Mouse (Mus musculus): ENCODE measurements around the gene Ada.
A peak's percentile ranks its signal among the peaks of the same experiment; 100 is the strongest.

The Ada gene

GRCm38 (mm10) chr2:163749647-163750611, at the start of gene Ada:
TSS of gene Ada (minus strand) at chr2:163750239.
- DNase-seq (ENCODE audit: low spot score), result no peak

- DNase-seq (ENCODE audit: low spot score), result peak; percentile 92
These were observed 48.4 kb upstream of the Ada start for GRCm38 (mm10) chr2:163798411-163798810.

GRCm38 (mm10) chr2:163788484-163788883, 38.4 kb upstream of the Ada start:
- DNase-seq (ENCODE audit: low spot score), result peak; percentile 93

- peak; percentile 89 for DNase-seq (ENCODE audit: low spot score)
These were observed 37.7 kb upstream of the Ada start for GRCm38 (mm10) chr2:163787709-163788108.

GRCm38 (mm10) chr2:163787086-163787485, 37.0 kb upstream of the Ada start:
- no peak for DNase-seq (ENCODE audit: low spot score)

GRCm38 (mm10) chr2:163783901-163784300, 33.9 kb upstream of the Ada start:
- DNase-seq (ENCODE audit: low spot score), result no peak

GRCm38 (mm10) chr2:163783368-163783767, 33.3 kb upstream of the Ada start:
- DNase-seq (ENCODE audit: low spot score), result no peak

GRCm38 (mm10) chr2:163778896-163779295, 28.9 kb upstream of the Ada start:
- DNase-seq (ENCODE audit: low spot score), result no peak

GRCm38 (mm10) chr2:163777061-163777460, 27.0 kb upstream of the Ada start:
- DNase-seq (ENCODE audit: low spot score), result no peak

- no peak for DNase-seq (ENCODE audit: low spot score)
These were observed 26.6 kb upstream of the Ada start for GRCm38 (mm10) chr2:163776661-163777060.

- DNase-seq (ENCODE audit: low spot score), result no peak
These were observed 20.7 kb upstream of the Ada start for GRCm38 (mm10) chr2:163770731-163771130.

- peak; percentile 52 for DNase-seq (ENCODE audit: low spot score)
These were observed 16.9 kb upstream of the Ada start for GRCm38 (mm10) chr2:163766890-163767289.

- DNase-seq (ENCODE audit: low spot score), result no peak
These were observed 16.2 kb upstream of the Ada start for GRCm38 (mm10) chr2:163766261-163766660.

GRCm38 (mm10) chr2:163761402-163761801, 11.4 kb upstream of the Ada start:
- DNase-seq (ENCODE audit: low spot score), result no peak

- no peak for DNase-seq (ENCODE audit: low spot score)
These were observed 10.6 kb upstream of the Ada start for GRCm38 (mm10) chr2:163760589-163760988.

- DNase-seq (ENCODE audit: low spot score), result no peak
These were observed 8.1 kb upstream of the Ada start for GRCm38 (mm10) chr2:163758146-163758545.

GRCm38 (mm10) chr2:163756723-163757122, 6.7 kb upstream of the Ada start:
- peak; percentile 89 for DNase-seq (ENCODE audit: low spot score)

- no peak for DNase-seq (ENCODE audit: low spot score)
These were observed 4.2 kb upstream of the Ada start for GRCm38 (mm10) chr2:163754228-163754627.

GRCm38 (mm10) chr2:163744801-163745570, 5.1 kb downstream of the Ada start:
- DNase-seq (ENCODE audit: low spot score), result no peak

GRCm38 (mm10) chr2:163743357-163743756, 6.7 kb downstream of the Ada start:
- no peak for DNase-seq (ENCODE audit: low spot score)

GRCm38 (mm10) chr2:163742656-163743055, 7.4 kb downstream of the Ada start:
- no peak for DNase-seq (ENCODE audit: low spot score)

- DNase-seq (ENCODE audit: low spot score), result peak; percentile 59
These were observed 14.1 kb downstream of the Ada start for GRCm38 (mm10) chr2:163735980-163736379.

GRCm38 (mm10) chr2:163735163-163735562, 14.9 kb downstream of the Ada start:
- DNase-seq (ENCODE audit: low spot score), result no peak
